Mouse (Mus musculus): Measurements from ENCODE around the gene Slc35f5.

- TF ChIP-seq CTCF (conservative IDR thresholded peaks at IDR 0.05; ENCODE audit: insufficient read depth, insufficient read length, low read depth, low read length) = peak; percentile 26; the same call in 1 of the 2 replicates
- TF ChIP-seq POLR2A (IDR thresholded peaks at IDR 0.05; ENCODE audit: low read depth, low read length) = no peak
Measured at GRCm38 (mm10) chr1:125516910-125517659, 43.3 kb upstream of the Slc35f5 start.

All from kidney, adult 2 months (tissue).